Mouse (Mus musculus) midbrain, postnatal 0 days (tissue): ENCODE measurements at regions not wholly inside any gene's neighbourhood (a gene's known extent, or its start where the extent isn't known, plus 50 kb on each side); places are given as distances from the start of the nearest gene placed in this dataset.

Experiments
- ATAC-seq: fragments of 200-750 bp; cut with Nextera tagmentation; 2 replicates; pipeline ENCODE4 v1.8.0; 2017; ENCODE audit warnings: moderate number of reproducible peaks, mild to moderate bottlenecking, moderate TSS enrichment, moderate library complexity; ENCODE audit not compliant: low FRiP score
- DNase-seq: peaks from one replicate; pipeline ENCODE4 v3.0.0-alpha.2; 2015; ENCODE audit warnings: low spot score
- H3K27ac ChIP-seq: fragments of 300-500 bp; sonication (generic); 2 replicates; pipeline ENCODE4 v1.5.1; 2014; ENCODE audit warnings: low read depth, mild to moderate bottlenecking, low read length, mixed read lengths
- H3K27me3 ChIP-seq: fragments of 300-500 bp; sonication (generic); 2 replicates; pipeline ENCODE4 v1.6.1; 2014; ENCODE audit warnings: low read length, control low read depth, mixed read lengths; ENCODE audit not compliant: insufficient read depth
- H3K36me3 ChIP-seq: fragments of 300-500 bp; sonication (generic); 2 replicates; pipeline ENCODE4 v1.6.1; 2014; ENCODE audit warnings: low read length, control low read depth, mixed read lengths; ENCODE audit not compliant: insufficient read depth
- H3K4me1 ChIP-seq: fragments of 300-500 bp; sonication (generic); 2 replicates; pipeline ENCODE4 v1.6.1; 2014; ENCODE audit warnings: mild to moderate bottlenecking, control low read depth, antibody characterized with exemption, low read length, mixed read lengths; ENCODE audit not compliant: insufficient read depth
- H3K4me2 ChIP-seq: fragments of 300-500 bp; sonication (generic); 2 replicates; pipeline ENCODE4 v1.6.1; 2014; ENCODE audit warnings: low read depth, mild to moderate bottlenecking, low read length, mixed read lengths; ENCODE audit not compliant: poor library complexity, severe bottlenecking
- H3K4me3 ChIP-seq: fragments of 300-500 bp; sonication (generic); 2 replicates; pipeline ENCODE4 v1.5.1; 2014; ENCODE audit warnings: low read depth, mild to moderate bottlenecking, low read length, moderate library complexity
- H3K9ac ChIP-seq: fragments of 300-500 bp; sonication (generic); replicated peaks from 2 replicates; pipeline ENCODE4 v1.6.1; 2014; ENCODE audit warnings: mild to moderate bottlenecking, low read length, moderate library complexity, mixed read lengths; ENCODE audit not compliant: poor library complexity, severe bottlenecking
- H3K9me3 ChIP-seq: fragments of 300-500 bp; sonication (generic); 2 replicates; pipeline ENCODE4 v1.6.1; 2016; ENCODE audit warnings: low read length, control low read depth
- CTCF ChIP-seq: IDR thresholded peaks from 2 replicates; pipeline ENCODE4 v1.5.1; 2016; ENCODE audit warnings: antibody characterized with exemption, mild to moderate bottlenecking
- WGBS: fragments of 180-500 bp; shearing (Covaris S2); extraction: QIAGEN DNeasy Blood & Tissue Kit; methylation state at CpG from one replicate; pipeline ENCODE4 v1.1.7; 2014; 5-methylcytosine and 5-hydroxymethylcytosine counted together

GRCm38 (mm10) chr2:123320448-123321097, 555.5 kb downstream of the Sqor start:
- Histone ChIP-seq H3K27me3 (no peaks in the 10 kb centered on the region), H3K9ac (no peak overlapping the region), H3K36me3 (no peaks in the 10 kb centered on the region), H3K4me1 (no peaks in the 10 kb centered on the region), H3K4me3 (no peak overlapping the region), H3K4me2 (no peak overlapping the region), H3K9me3 (no peaks in the 10 kb centered on the region), H3K27ac (no peak overlapping the region)
- TF ChIP-seq CTCF, result no peak
- DNase-seq (no peak), ATAC-seq (no peak)
- 92% methylated on average over 4 of the region's 4 CpGs for WGBS

DNA sequence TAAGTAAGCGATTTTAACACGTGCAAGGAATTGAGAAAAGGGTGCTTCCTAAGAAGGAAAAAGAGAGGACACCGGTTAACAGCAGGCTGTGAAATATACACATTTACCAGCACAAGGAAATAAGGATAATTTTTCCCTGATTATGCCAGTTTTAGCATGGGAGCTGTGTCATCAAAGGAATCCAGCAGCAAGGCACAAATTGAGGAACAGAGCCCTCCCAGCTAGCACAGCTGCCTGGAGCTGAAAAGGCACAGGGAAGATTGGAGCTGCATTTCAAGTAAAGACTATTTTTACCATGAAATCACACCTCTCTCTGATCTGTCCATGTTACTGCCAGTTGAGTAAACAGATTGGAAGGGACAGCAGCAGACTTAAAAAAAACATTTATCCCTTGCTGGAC, 558.7 kb downstream of the Sqor start:
- TF ChIP-seq CTCF, result no peak
- Histone ChIP-seq H3K4me2 (no peak overlapping the region), H3K27ac (peak overlapping the region; percentile 47; the same call in 1 of the 2 replicates), H3K36me3 (no peaks in the 10 kb centered on the region), H3K4me3 (no peak overlapping the region), H3K4me1 (no peaks in the 10 kb centered on the region), H3K27me3 (no peaks in the 10 kb centered on the region), H3K9ac (no peak overlapping the region), H3K9me3 (no peaks in the 10 kb centered on the region)
- WGBS, result 45% methylated on average over 3 of the region's 3 CpGs
- no peak for ATAC-seq
- DNase-seq, result no peak

DNA sequence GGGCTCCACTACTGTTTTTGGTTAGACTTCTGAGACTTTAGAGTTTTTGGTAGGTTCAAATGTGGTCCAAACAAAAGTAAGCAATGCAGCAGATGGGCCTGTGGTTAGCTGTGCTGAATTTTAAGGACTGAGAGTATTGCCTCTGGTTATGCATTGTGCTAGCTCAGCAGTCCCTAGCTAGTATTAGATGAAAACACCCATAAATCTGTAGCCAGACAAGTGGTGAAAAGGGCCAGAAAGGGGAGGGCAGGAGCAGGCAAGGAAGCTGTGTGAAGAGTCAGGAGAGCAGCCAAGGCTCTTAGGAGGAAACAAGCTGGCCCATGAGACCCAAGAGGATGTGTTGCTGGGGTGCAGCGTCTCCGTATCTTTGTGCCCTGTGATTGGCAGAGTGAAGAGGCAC, 559.9 kb downstream of the Sqor start:
- Histone ChIP-seq H3K4me3 (no peak overlapping the region), H3K9ac (no peak overlapping the region), H3K9me3 (no peaks in the 10 kb centered on the region), H3K36me3 (no peaks in the 10 kb centered on the region), H3K27ac (no peak overlapping the region), H3K27me3 (no peaks in the 10 kb centered on the region), H3K4me2 (no peak overlapping the region), H3K4me1 (no peaks in the 10 kb centered on the region)
- no peak for TF ChIP-seq CTCF
- 64% methylated on average over 2 of the region's 2 CpGs for WGBS
- ATAC-seq (no peak), DNase-seq (no peak)

- Histone ChIP-seq H3K27me3 (no peaks in the 10 kb centered on the region), H3K9ac (no peak overlapping the region), H3K4me1 (no peaks in the 10 kb centered on the region), H3K9me3 (no peaks in the 10 kb centered on the region), H3K36me3 (no peaks in the 10 kb centered on the region), H3K4me2 (no peak overlapping the region), H3K4me3 (no peak overlapping the region), H3K27ac (no peak overlapping the region)
- peak; percentile 85 for DNase-seq
- peak; percentile 89 for ATAC-seq
- no peak for TF ChIP-seq CTCF
- 29% methylated on average over 10 of the region's 10 CpGs for WGBS
Measured at GRCm38 (mm10) chr2:123349625-123350346, 584.7 kb downstream of the Sqor start.

DNA sequence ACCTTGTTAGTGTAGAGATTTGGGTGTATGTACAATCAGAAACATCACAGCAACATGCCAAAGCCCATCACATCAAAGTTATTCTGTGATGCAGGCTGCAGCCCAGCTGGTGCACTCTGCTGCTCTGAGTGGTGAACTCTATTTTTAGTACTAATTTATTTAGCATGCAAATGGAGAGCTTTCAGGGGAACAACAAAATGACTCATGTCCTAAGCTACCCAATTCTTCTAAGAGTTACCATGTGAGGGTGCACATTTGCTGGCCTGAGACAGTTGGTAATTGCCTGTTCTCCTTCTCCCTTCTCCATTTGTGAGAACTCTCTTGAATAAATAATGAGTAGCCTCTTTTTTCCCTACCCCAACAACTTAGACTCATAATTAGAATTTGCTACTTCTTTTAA, 599.2 kb downstream of the Sqor start:
- no peak for ATAC-seq

GRCm38 (mm10) chr2:123366571-123366970, 601.5 kb downstream of the Sqor start:
- Histone ChIP-seq H3K9ac (no peak overlapping the region), H3K9me3 (no peaks in the 10 kb centered on the region), H3K4me3 (no peak overlapping the region), H3K4me1 (no peaks in the 10 kb centered on the region), H3K27me3 (no peaks in the 10 kb centered on the region), H3K4me2 (no peak overlapping the region), H3K27ac (no peak overlapping the region), H3K36me3 (no peaks in the 10 kb centered on the region)
- DNase-seq, result no peak
- WGBS, result 90% methylated on average over 2 of the region's 2 CpGs
- ATAC-seq, result no peak
- TF ChIP-seq CTCF, result no peak

More for the DNA sequence above, 599.2 kb downstream of the Sqor start:
- H3K4me1 ChIP-seq, result no peaks in the 10 kb centered on the region
- no peak for TF ChIP-seq CTCF
- no peak overlapping the region for H3K9ac ChIP-seq
- peak; percentile 15 for DNase-seq
- H3K27ac ChIP-seq, result no peak overlapping the region
- H3K9me3 ChIP-seq, result no peaks in the 10 kb centered on the region
- H3K36me3 ChIP-seq, result no peaks in the 10 kb centered on the region
- no peak overlapping the region for H3K4me3 ChIP-seq
- H3K4me2 ChIP-seq, result no peak overlapping the region
- H3K27me3 ChIP-seq, result no peaks in the 10 kb centered on the region
